ENCODE assay signal across 27 mouse cellular contexts in genomic region chr19:9914346-9914745, GRCm38 (mm10). TPM values are rescaled to one million over a fixed set of nuclear protein-coding genes. Genes with fewer than 3 reads are reported as not detected.
DNase-seq lines count a peak whose midpoint lies in the region; ATAC-seq lines count a peak whose summit lies in the region.
"Had no signal": no experiment of that assay in that cellular context is flagged by ENCODE, and none has a peak within 500 bp of the region (broad histone marks: within the 10 kb centered on the region; RNA-seq: fewer than 3 reads in every experiment).

No protein-coding gene starts in this region.

- no peaks in the 10 kb centered on the region for H3K9me3 ChIP-seq in intestine, embryonic 14.5 days (ENCODE audit: control insufficient read depth, low read length)
- no peaks in the 10 kb centered on the region for H3K9me3 ChIP-seq in intestine, embryonic 16.5 days (ENCODE audit: control insufficient read depth, low read length)
- no peaks in the 10 kb centered on the region for H3K9me3 ChIP-seq in hindbrain, embryonic 16.5 days (ENCODE audit: control insufficient read depth, low read length)
- H3K9me3 ChIP-seq in hindbrain, embryonic 11.5 days (ENCODE audit: control insufficient read depth, low read length): no peaks in the 10 kb centered on the region
- H3K9me3 ChIP-seq: embryonic facial prominence, embryonic 15.5 days; forebrain, embryonic 10.5 days; heart, embryonic 15.5 days; intestine, embryonic 15.5 days had no signal

- H3K36me3 ChIP-seq in intestine, embryonic 14.5 days (ENCODE audit: control insufficient read depth, insufficient read depth, low read length): no peaks in the 10 kb centered on the region
- H3K36me3 ChIP-seq in intestine, embryonic 16.5 days (ENCODE audit: control insufficient read depth, insufficient read depth, low read length): no peaks in the 10 kb centered on the region
- no peaks in the 10 kb centered on the region for H3K36me3 ChIP-seq in macrophage (ENCODE audit: inconsistent target)
- no peaks in the 10 kb centered on the region for H3K36me3 ChIP-seq in hindbrain, embryonic 16.5 days (ENCODE audit: control insufficient read depth, insufficient read depth, low read length)
- no peaks in the 10 kb centered on the region for H3K36me3 ChIP-seq in hindbrain, embryonic 11.5 days (ENCODE audit: control insufficient read depth, insufficient read depth, low read length)
- H3K36me3 ChIP-seq: embryonic facial prominence, embryonic 15.5 days; forebrain, embryonic 10.5 days; heart, embryonic 15.5 days; intestine, embryonic 15.5 days had no signal

- H3K9ac ChIP-seq in intestine, embryonic 14.5 days (ENCODE audit: low read length): no peak overlapping the region
- H3K9ac ChIP-seq in intestine, embryonic 16.5 days (ENCODE audit: low read depth, low read length): no peak overlapping the region
- H3K9ac ChIP-seq in hindbrain, embryonic 16.5 days (ENCODE audit: low read depth, low read length): no peak overlapping the region
- H3K9ac ChIP-seq in hindbrain, embryonic 11.5 days (ENCODE audit: low read depth, low read length): no peak overlapping the region
- H3K9ac ChIP-seq: embryonic facial prominence, embryonic 15.5 days; heart, embryonic 15.5 days; intestine, embryonic 15.5 days had no signal

- H3K27me3 ChIP-seq in intestine, embryonic 14.5 days (replicated peaks; ENCODE audit: control insufficient read depth, insufficient read depth, low read length): no peaks in the 10 kb centered on the region
- no peaks in the 10 kb centered on the region for H3K27me3 ChIP-seq in intestine, embryonic 16.5 days (replicated peaks; ENCODE audit: control insufficient read depth, insufficient read depth, low read length)
- no peaks in the 10 kb centered on the region for H3K27me3 ChIP-seq in hindbrain, embryonic 16.5 days (replicated peaks; ENCODE audit: control insufficient read depth, insufficient read depth, low read length)
- H3K27me3 ChIP-seq in hindbrain, embryonic 11.5 days (ENCODE audit: control insufficient read depth, insufficient read depth, low read length): no peaks in the 10 kb centered on the region
- H3K27me3 ChIP-seq: CH12.LX; embryonic facial prominence, embryonic 15.5 days; heart, embryonic 15.5 days; intestine, embryonic 15.5 days; Patski had no signal

- H3K4me1 ChIP-seq in intestine, embryonic 14.5 days (replicated peaks; ENCODE audit: control insufficient read depth, insufficient read depth, low read length): no peaks in the 10 kb centered on the region
- no peaks in the 10 kb centered on the region for H3K4me1 ChIP-seq in intestine, embryonic 16.5 days (ENCODE audit: control insufficient read depth, insufficient read depth, low read length)
- H3K4me1 ChIP-seq in brown adipose tissue, adult 24 weeks (ENCODE audit: control insufficient read depth, insufficient read depth, insufficient read length, low read length): 0 out of 2 replicates have a peak, but pooled peaks cover 2% of the 10 kb centered on the region
- H3K4me1 ChIP-seq in hindbrain, embryonic 16.5 days (ENCODE audit: control insufficient read depth, insufficient read depth, low read depth, low read length): no peaks in the 10 kb centered on the region
- H3K4me1 ChIP-seq in hindbrain, embryonic 11.5 days (replicated peaks; ENCODE audit: control insufficient read depth, insufficient read depth, low read length): no peaks in the 10 kb centered on the region
- H3K4me1 ChIP-seq: embryonic facial prominence, embryonic 15.5 days; forebrain, embryonic 10.5 days; heart, embryonic 15.5 days; intestine, embryonic 15.5 days had no signal

- H3K79me2 ChIP-seq in macrophage (ENCODE audit: inconsistent target): peaks cover 24% of the 10 kb centered on the region; the same call in 1 of the 2 replicates

- WGBS in intestine, embryonic 14.5 days: 86% methylated on average over 3 of the region's 3 CpGs
- 77% methylated on average over 3 of the region's 3 CpGs for WGBS in intestine, embryonic 16.5 days
- 45% methylated on average over 3 of the region's 3 CpGs for WGBS in macrophage (ENCODE audit: missing documents)
- WGBS in hindbrain, embryonic 16.5 days: 90% methylated on average over 3 of the region's 3 CpGs
- WGBS in hindbrain, embryonic 11.5 days: 88% methylated on average over 3 of the region's 3 CpGs

- DNase-seq in intestine, embryonic 14.5 days (ENCODE audit: low spot score): peak; percentile 21
- DNase-seq in 416B (ENCODE audit: low read depth): peak; percentile 83
- no peak for DNase-seq in hindbrain, embryonic 11.5 days (ENCODE audit: low spot score)
- DNase-seq in kidney, postnatal 10 days: no peak
- DNase-seq: adrenal gland, postnatal 14 days; cerebellum, adult 11-12 months; cerebellum, adult 9-11 months; cerebellum, postnatal 36 days; embryo, embryonic 11 days; gastrocnemius, adult 2 months; gastrocnemius, postnatal 25 days; heart, postnatal 14 days had no signal

- no peak overlapping the region for H3K4me3 ChIP-seq in intestine, embryonic 14.5 days (ENCODE audit: low read depth, low read length)
- no peak overlapping the region for H3K4me3 ChIP-seq in intestine, embryonic 16.5 days (ENCODE audit: low read length)
- no peak overlapping the region for H3K4me3 ChIP-seq in brown adipose tissue, adult 24 weeks (ENCODE audit: insufficient read depth, low read depth, low read length)
- no peak overlapping the region for H3K4me3 ChIP-seq in macrophage (ENCODE audit: inconsistent target)
- no peak overlapping the region for H3K4me3 ChIP-seq in hindbrain, embryonic 16.5 days (ENCODE audit: low read length)
- H3K4me3 ChIP-seq in hindbrain, embryonic 11.5 days (ENCODE audit: low read depth, low read length): no peak overlapping the region
- H3K4me3 ChIP-seq: embryonic facial prominence, embryonic 15.5 days; erythroblast, embryonic 14.5 days; forebrain, embryonic 10.5 days; gastrocnemius, adult 2 months; heart, embryonic 15.5 days; intestine, embryonic 15.5 days had no signal

- H3K27ac ChIP-seq in intestine, embryonic 14.5 days (ENCODE audit: low read depth): no peak overlapping the region
- H3K27ac ChIP-seq in intestine, embryonic 16.5 days (ENCODE audit: low read length): no peak overlapping the region
- peak overlapping the region; percentile 76 for H3K27ac ChIP-seq in brown adipose tissue, adult 24 weeks (replicated peaks; ENCODE audit: low read depth, low read length)
- H3K27ac ChIP-seq in macrophage: peak overlapping the region; percentile 98
- no peak overlapping the region for H3K27ac ChIP-seq in hindbrain, embryonic 16.5 days (ENCODE audit: low read depth, low read length)
- no peak overlapping the region for H3K27ac ChIP-seq in hindbrain, embryonic 11.5 days (ENCODE audit: low read depth, low read length)
- H3K27ac ChIP-seq: embryonic facial prominence, embryonic 15.5 days; forebrain, embryonic 10.5 days; gastrocnemius, adult 2 months; heart, embryonic 15.5 days; hindbrain, postnatal 0 days; intestine, embryonic 15.5 days had no signal

- no peak overlapping the region for H3K4me2 ChIP-seq in intestine, embryonic 14.5 days (ENCODE audit: low read length)
- H3K4me2 ChIP-seq in intestine, embryonic 16.5 days (ENCODE audit: low read depth, low read length): no peak overlapping the region
- no peak overlapping the region for H3K4me2 ChIP-seq in hindbrain, embryonic 16.5 days (ENCODE audit: low read length)
- H3K4me2 ChIP-seq in hindbrain, embryonic 11.5 days (replicated peaks; ENCODE audit: low read depth, low read length): no peak overlapping the region
- H3K4me2 ChIP-seq: embryonic facial prominence, embryonic 15.5 days; heart, embryonic 11.5 days; heart, embryonic 15.5 days; intestine, embryonic 15.5 days had no signal

- ATAC-seq in intestine, embryonic 14.5 days (replicated peaks; ENCODE audit: low FRiP score, low TSS enrichment, low read depth): no peak
- ATAC-seq in intestine, embryonic 16.5 days: no peak
- ATAC-seq in hindbrain, embryonic 16.5 days: no peak
- ATAC-seq in hindbrain, embryonic 11.5 days (ENCODE audit: low FRiP score): no peak
- ATAC-seq: activated CD4-positive, CD25-positive, alpha-beta regulatory T cell, adult 4 months; forebrain, embryonic 14.5 days; hindbrain, postnatal 0 days; intestine, embryonic 15.5 days; Patski had no signal

RNA-seq across cellular contexts. Expression of gene Incenp, which starts 15.0 kb away (rescaled TPM):
- 84.8 and 85.3 TPM in 2 replicates for polyA plus RNA-seq in intestine, embryonic 14.5 days (2014; fragmentation: Nextera tagmentation; extraction: Ambion mirVana)
- polyA plus RNA-seq in intestine, embryonic 16.5 days (2015; fragmentation: Nextera tagmentation; extraction: Ambion mirVana): 63.8 and 64.4 TPM in 2 replicates
- polyA plus RNA-seq in brown adipose tissue, adult 24 weeks (2012; ENCODE audit: insufficient read depth, insufficient read length, missing spikeins): 2.5 and 7.4 TPM in 2 replicates
- total RNA-seq in macrophage (2018; cell fraction: chromatin; rRNA removed): 100 to 1,000 TPM in 13 of 26 experiments, 10 to 100 TPM in 13; 11.0 to 260 (median 108) TPM
- 10 to 100 TPM; 14.9 to 49.5 (median 37.8) TPM for total RNA-seq in macrophage (2018; cell fraction: cytosol; rRNA removed)
- total RNA-seq in macrophage (2018; cell fraction: nucleus; rRNA removed): 100 to 1,000 TPM in 2 of 26 experiments, 10 to 100 TPM in 24; 19.3 to 115 (median 57.5) TPM
- polyA plus RNA-seq in macrophage (2018): 37.8 to 67.1 TPM (median 51.1 TPM) in 3 replicates
- polyA plus RNA-seq in hindbrain, embryonic 16.5 days (2015; fragmentation: Nextera tagmentation; extraction: Ambion mirVana): 26.0 and 30.4 TPM in 2 replicates
- polyA plus RNA-seq in hindbrain, embryonic 11.5 days (2014; fragmentation: Nextera tagmentation; extraction: Ambion mirVana): 79.7 and 82.6 TPM in 2 replicates

Comparison
In these comparisons a context has a peak if more than half of its experiments do, and no peak if none do; other contexts are left out.
1. DNase-seq: peak in intestine, embryonic 14.5 days (single experiment) and 416B (single experiment); none in hindbrain, embryonic 11.5 days (single experiment) and kidney, postnatal 10 days (single experiment).
2. H3K27ac ChIP-seq: peak in brown adipose tissue, adult 24 weeks (single experiment) and macrophage (single experiment); none in intestine, embryonic 14.5 days (single experiment), intestine, embryonic 16.5 days (single experiment), hindbrain, embryonic 16.5 days (single experiment) and hindbrain, embryonic 11.5 days (single experiment).